Mouse (Mus musculus): ENCODE data around the gene Surf4. TPM values are rescaled to one million over a fixed set of nuclear protein-coding genes. Genes with fewer than 3 reads are reported as not detected.
"Not testable (repeated sequence)": the region's sequence is repeated elsewhere in the genome, so short reads cannot be mapped to it uniquely, and the experiment has no call there.

The Surf4 gene
- polyA plus RNA-seq, 1 experiment from 2014 or later, result 160 TPM

GRCm38 (mm10) chr2:26895898-26896297 is 37.8 kb downstream of the Surf4 start:
- Histone ChIP-seq H3K36me3 (ENCODE audit: control insufficient read depth, insufficient read depth) (peaks cover 57% of the 10 kb centered on the region), H3K9me3 (replicated peaks; ENCODE audit: control insufficient read depth, low read length) (no peaks in the 10 kb centered on the region), H3K27me3 (ENCODE audit: control insufficient read depth, insufficient read depth, low read length) (no peaks in the 10 kb centered on the region), H3K27ac (ENCODE audit: low read length) (no peak overlapping the region), H3K4me3 (ENCODE audit: low read length) (no peak overlapping the region), H3K4me2 (ENCODE audit: low read depth, low read length) (no peak overlapping the region), H3K9ac (ENCODE audit: low read length) (no peak overlapping the region), H3K4me1 (ENCODE audit: control insufficient read depth, insufficient read depth, low read length) (no peaks in the 10 kb centered on the region)
- no peak for ATAC-seq (replicated peaks; ENCODE audit: extremely low read depth, insufficient read depth, low FRiP score)
- 87% methylated on average over 4 of the region's 4 CpGs for WGBS

- not testable (repeated sequence) for H3K9me3 ChIP-seq (replicated peaks; ENCODE audit: control insufficient read depth, low read length); H3K4me2 ChIP-seq (ENCODE audit: low read depth, low read length); H3K4me1 ChIP-seq (ENCODE audit: control insufficient read depth, insufficient read depth, low read length); H3K27me3 ChIP-seq (ENCODE audit: control insufficient read depth, insufficient read depth, low read length); H3K4me3 ChIP-seq (ENCODE audit: low read length); H3K9ac ChIP-seq (ENCODE audit: low read length); H3K27ac ChIP-seq (ENCODE audit: low read length); ATAC-seq (replicated peaks; ENCODE audit: extremely low read depth, insufficient read depth, low FRiP score)
- H3K36me3 ChIP-seq (ENCODE audit: control insufficient read depth, insufficient read depth), result peaks cover 15% of the 10 kb centered on the region
- 85% methylated on average over 4 of the region's 4 CpGs for WGBS
Measured at GRCm38 (mm10) chr2:26886170-26886569, 47.6 kb downstream of the Surf4 start.

GRCm38 (mm10) chr2:26885541-26885940 is 48.2 kb downstream of the Surf4 start:
- not testable (repeated sequence) for H3K4me2 ChIP-seq (ENCODE audit: low read depth, low read length); H3K9me3 ChIP-seq (replicated peaks; ENCODE audit: control insufficient read depth, low read length); H3K27ac ChIP-seq (ENCODE audit: low read length); ATAC-seq (replicated peaks; ENCODE audit: extremely low read depth, insufficient read depth, low FRiP score); H3K4me3 ChIP-seq (ENCODE audit: low read length); H3K4me1 ChIP-seq (ENCODE audit: control insufficient read depth, insufficient read depth, low read length); H3K9ac ChIP-seq (ENCODE audit: low read length); H3K27me3 ChIP-seq (ENCODE audit: control insufficient read depth, insufficient read depth, low read length)
- WGBS, result 76% methylated on average over 2 of the region's 2 CpGs
- peaks cover 13% of the 10 kb centered on the region for H3K36me3 ChIP-seq (ENCODE audit: control insufficient read depth, insufficient read depth)

GRCm38 (mm10) chr2:26878571-26878970 is 55.2 kb downstream of the Surf4 start:
- Histone ChIP-seq H3K27me3 (ENCODE audit: control insufficient read depth, insufficient read depth, low read length) (no peaks in the 10 kb centered on the region), H3K4me3 (ENCODE audit: low read length) (no peak overlapping the region), H3K4me1 (ENCODE audit: control insufficient read depth, insufficient read depth, low read length) (no peaks in the 10 kb centered on the region), H3K4me2 (ENCODE audit: low read depth, low read length) (no peak overlapping the region), H3K9ac (ENCODE audit: low read length) (no peak overlapping the region), H3K27ac (ENCODE audit: low read length) (no peak overlapping the region), H3K9me3 (replicated peaks; ENCODE audit: control insufficient read depth, low read length) (peaks cover 2% of the 10 kb centered on the region; the same call in 1 of the 2 replicates), H3K36me3 (ENCODE audit: control insufficient read depth, insufficient read depth) (no peaks in the 10 kb centered on the region)
- ATAC-seq (replicated peaks; ENCODE audit: extremely low read depth, insufficient read depth, low FRiP score), result no peak

- Histone ChIP-seq H3K27ac (ENCODE audit: low read length) (no peak overlapping the region), H3K9me3 (replicated peaks; ENCODE audit: control insufficient read depth, low read length) (no peaks in the 10 kb centered on the region), H3K4me1 (ENCODE audit: control insufficient read depth, insufficient read depth, low read length) (no peaks in the 10 kb centered on the region), H3K4me2 (ENCODE audit: low read depth, low read length) (no peak overlapping the region), H3K4me3 (ENCODE audit: low read length) (no peak overlapping the region), H3K9ac (ENCODE audit: low read length) (no peak overlapping the region), H3K27me3 (ENCODE audit: control insufficient read depth, insufficient read depth, low read length) (no peaks in the 10 kb centered on the region), H3K36me3 (ENCODE audit: control insufficient read depth, insufficient read depth) (no peaks in the 10 kb centered on the region)
- 56% methylated on average over 6 of the region's 6 CpGs for WGBS
- no peak for ATAC-seq (replicated peaks; ENCODE audit: extremely low read depth, insufficient read depth, low FRiP score)
Measured at GRCm38 (mm10) chr2:26870666-26871065, 63.1 kb downstream of the Surf4 start.

Other genes starting within 250 kb of the Surf4 start
- gene Abo, start 68.9 kb downstream of the Surf4 start, polyA plus RNA-seq (2015; fragmentation: Nextera tagmentation; extraction: Ambion mirVana), result 0.11 TPM in 1 of 2 replicates, not detected in the other
- gene Surf6, start 31.0 kb downstream of the Surf4 start, polyA plus RNA-seq (2015; fragmentation: Nextera tagmentation; extraction: Ambion mirVana), result 15.1 and 16.0 TPM in 2 replicates
- gene Med22, start 23.3 kb downstream of the Surf4 start, polyA plus RNA-seq (2015; fragmentation: Nextera tagmentation; extraction: Ambion mirVana), result 43.7 and 45.4 TPM in 2 replicates
- gene Rpl7a, start 23.2 kb downstream of the Surf4 start, polyA plus RNA-seq (2015; fragmentation: Nextera tagmentation; extraction: Ambion mirVana), result 287 and 336 TPM in 2 replicates
- gene Surf2, start 17.6 kb downstream of the Surf4 start, polyA plus RNA-seq (2015; fragmentation: Nextera tagmentation; extraction: Ambion mirVana), result 36.2 and 38.1 TPM in 2 replicates
- gene Surf1, start 17.4 kb downstream of the Surf4 start, polyA plus RNA-seq (2015; fragmentation: Nextera tagmentation; extraction: Ambion mirVana), result 46.8 and 47.6 TPM in 2 replicates
- gene Stkld1, start 119 bp upstream of the Surf4 start, polyA plus RNA-seq (2015; fragmentation: Nextera tagmentation; extraction: Ambion mirVana), result 0.26 and 0.38 TPM in 2 replicates
- 26.5 and 31.3 TPM in 2 replicates for gene Rexo4, start 30.5 kb upstream of the Surf4 start, polyA plus RNA-seq (2015; fragmentation: Nextera tagmentation; extraction: Ambion mirVana)
- gene Adamts13, start 39.5 kb upstream of the Surf4 start, polyA plus RNA-seq (2015; fragmentation: Nextera tagmentation; extraction: Ambion mirVana), result not detected in 2 replicates
- 41.4 and 44.2 TPM in 2 replicates for gene Cacfd1, start 76.0 kb upstream of the Surf4 start, polyA plus RNA-seq (2015; fragmentation: Nextera tagmentation; extraction: Ambion mirVana)
- 0.64 and 0.65 TPM in 2 replicates for gene Slc2a6, start 94.1 kb upstream of the Surf4 start, polyA plus RNA-seq (2015; fragmentation: Nextera tagmentation; extraction: Ambion mirVana)
- gene Mymk, start 138.3 kb upstream of the Surf4 start, polyA plus RNA-seq (2015; fragmentation: Nextera tagmentation; extraction: Ambion mirVana), result 0.84 and 1.1 TPM in 2 replicates
- 12.4 and 14.8 TPM in 2 replicates for gene Adamtsl2, start 145.5 kb upstream of the Surf4 start, polyA plus RNA-seq (2015; fragmentation: Nextera tagmentation; extraction: Ambion mirVana)
- gene Fam163b, start 208.6 kb upstream of the Surf4 start, polyA plus RNA-seq (2015; fragmentation: Nextera tagmentation; extraction: Ambion mirVana), result 0.70 and 0.91 TPM in 2 replicates
- 0.72 and 0.80 TPM in 2 replicates for gene Dbh, start 231.3 kb upstream of the Surf4 start, polyA plus RNA-seq (2015; fragmentation: Nextera tagmentation; extraction: Ambion mirVana)